Mouse (Mus musculus) kidney, adult 2 months (tissue): ENCODE measurements around the gene Celf2.

Experiments
- CTCF ChIP-seq: fragments of 200-500 bp; conservative IDR thresholded peaks from 2 replicates; pipeline ENCODE4 v1.5.1; 2011; ENCODE audit warnings: low read depth, mild to moderate bottlenecking, control low read depth, low read length, moderate library complexity, mixed read lengths; ENCODE audit not compliant: insufficient read depth, insufficient read length
- POLR2A ChIP-seq: fragments of 200-500 bp; IDR thresholded peaks from one replicate; pipeline ENCODE4 v1.6.1; 2011; ENCODE audit warnings: low read depth, low read length, control low read depth

GRCm38 (mm10) chr2:6732026-6732425 is 777.3 kb downstream of the Celf2 start:
- TF ChIP-seq POLR2A (no peak), CTCF (no peak)
